Mouse (Mus musculus) neural tube, embryonic 12.5 days (tissue): ENCODE data around the gene Dgcr6. TPM values are rescaled to one million over a fixed set of nuclear protein-coding genes. Genes with fewer than 3 reads are reported as not detected.
"Not testable (repeated sequence)": the region's sequence is repeated elsewhere in the genome, so short reads cannot be mapped to it uniquely, and the experiment has no call there.

Experiments used
- ATAC-seq: fragments of 200-750 bp; cut with Nextera tagmentation; 2 replicates; pipeline ENCODE4 v1.8.0; 2017; ENCODE audit warnings: low read depth, mild to moderate bottlenecking, moderate TSS enrichment, moderate library complexity; ENCODE audit not compliant: low FRiP score
- H3K27ac ChIP-seq: fragments of 300-500 bp; sonication (generic); 2 replicates; pipeline ENCODE4 v1.5.1; 2016
- H3K27me3 ChIP-seq: fragments of 300-500 bp; sonication (generic); replicated peaks from 2 replicates; pipeline ENCODE4 v1.6.1; 2016; ENCODE audit warnings: mild to moderate bottlenecking
- H3K36me3 ChIP-seq: fragments of 300-500 bp; sonication (generic); 2 replicates; pipeline ENCODE4 v1.6.1; 2016; ENCODE audit warnings: mild to moderate bottlenecking
- H3K4me1 ChIP-seq: fragments of 300-500 bp; sonication (generic); 2 replicates; pipeline ENCODE4 v1.6.1; 2016
- H3K4me2 ChIP-seq: fragments of 300-500 bp; sonication (generic); replicated peaks from 2 replicates; pipeline ENCODE4 v1.6.1; 2016; ENCODE audit warnings: mild to moderate bottlenecking
- H3K4me3 ChIP-seq: fragments of 300-500 bp; sonication (generic); 2 replicates; pipeline ENCODE4 v1.5.1; 2016
- H3K9ac ChIP-seq: fragments of 300-500 bp; sonication (generic); 2 replicates; pipeline ENCODE4 v1.6.1; 2016; ENCODE audit warnings: mild to moderate bottlenecking
- H3K9me3 ChIP-seq: fragments of 300-500 bp; sonication (generic); 2 replicates; pipeline ENCODE4 v1.6.1; 2016; ENCODE audit warnings: mild to moderate bottlenecking
- WGBS: fragments of 180-500 bp; shearing (Covaris S2); methylation state at CpG from one replicate; pipeline ENCODE4 v1.1.7; 2016; 5-methylcytosine and 5-hydroxymethylcytosine counted together
- polyA plus RNA-seq: library from polyadenylated mRNA; unstranded; fragments of >200 nt; fragmentation: Nextera tagmentation; extraction: Ambion mirVana; gene quantifications from 2 replicates; pipeline ENCODE4 v1.2.1, GENCODE M21; 2016

The Dgcr6 gene
- 162 and 171 TPM in 2 replicates for polyA plus RNA-seq

- no peaks in the 10 kb centered on the region for H3K36me3 ChIP-seq
- H3K4me2 ChIP-seq: peak within 1 kb of the TSS; percentile 36
- H3K4me1 ChIP-seq: no peaks in the 10 kb centered on the region
- peak; percentile 77 for ATAC-seq
- H3K9ac ChIP-seq: 0 out of 2 replicates have a peak within 1 kb of the TSS, but pooled peaks have one; percentile 1
- H3K9me3 ChIP-seq: no peaks in the 10 kb centered on the region
- no peak within 1 kb of the TSS for H3K4me3 ChIP-seq
- no peaks in the 10 kb centered on the region for H3K27me3 ChIP-seq
- 15% methylated on average over 11 of the region's 11 CpGs for WGBS
- no peak within 1 kb of the TSS for H3K27ac ChIP-seq
Measured at GRCm38 (mm10) chr16:18052731-18053202, at the start of gene Dgcr6. Gene Dgcr6, plus strand, starts transcription at chr16:18052860.

- Histone ChIP-seq H3K27me3 (no peaks in the 10 kb centered on the region), H3K9ac (no peak overlapping the region), H3K4me3 (no peak overlapping the region), H3K4me1 (no peaks in the 10 kb centered on the region), H3K9me3 (no peaks in the 10 kb centered on the region), H3K27ac (no peak overlapping the region), H3K36me3 (no peaks in the 10 kb centered on the region), H3K4me2 (no peak overlapping the region)
- no peak for ATAC-seq
- 70% methylated on average over 5 of the region's 5 CpGs for WGBS
Measured at GRCm38 (mm10) chr16:18004589-18004988, 48.1 kb upstream of the Dgcr6 start.

GRCm38 (mm10) chr16:18007083-18007482 is 45.6 kb upstream of the Dgcr6 start:
- H3K36me3 ChIP-seq: no peaks in the 10 kb centered on the region
- no peaks in the 10 kb centered on the region for H3K27me3 ChIP-seq
- ATAC-seq: no peak
- no peaks in the 10 kb centered on the region for H3K9me3 ChIP-seq
- no peak overlapping the region for H3K4me2 ChIP-seq
- no peaks in the 10 kb centered on the region for H3K4me1 ChIP-seq
- H3K4me3 ChIP-seq: no peak overlapping the region
- no peak overlapping the region for H3K9ac ChIP-seq
- no peak overlapping the region for H3K27ac ChIP-seq
- 41% methylated on average over 4 of the region's 4 CpGs for WGBS

DNA sequence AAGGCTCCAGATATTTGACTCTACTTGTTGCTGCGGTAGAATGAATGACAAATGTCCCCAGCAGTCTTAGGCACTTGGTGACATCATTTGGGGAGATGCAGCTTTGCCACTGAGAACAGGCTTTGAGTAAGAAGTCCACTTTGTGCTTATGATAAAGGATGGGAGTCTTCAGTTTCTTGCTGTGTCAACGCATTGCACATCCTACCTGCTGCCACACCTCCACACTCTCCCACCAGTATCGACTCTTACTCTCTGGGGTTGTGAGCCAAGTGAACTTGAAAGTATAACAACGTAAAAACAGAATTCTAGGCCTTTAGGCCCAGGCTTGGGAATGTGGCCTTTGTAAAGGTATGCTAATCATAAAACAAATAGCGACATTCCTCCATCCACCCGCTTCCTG is 41.6 kb upstream of the Dgcr6 start:
- no peaks in the 10 kb centered on the region for H3K27me3 ChIP-seq
- ATAC-seq: no peak
- H3K4me3 ChIP-seq: no peak overlapping the region
- no peaks in the 10 kb centered on the region for H3K36me3 ChIP-seq
- 69% methylated on average over 6 of the region's 6 CpGs for WGBS
- no peak overlapping the region for H3K27ac ChIP-seq
- H3K4me2 ChIP-seq: no peak overlapping the region
- H3K4me1 ChIP-seq: no peaks in the 10 kb centered on the region
- H3K9ac ChIP-seq: no peak overlapping the region
- H3K9me3 ChIP-seq: no peaks in the 10 kb centered on the region

GRCm38 (mm10) chr16:18016482-18016881 is 36.2 kb upstream of the Dgcr6 start:
- not testable (repeated sequence) for H3K4me1 ChIP-seq, ATAC-seq, H3K4me3 ChIP-seq, H3K9me3 ChIP-seq, H3K36me3 ChIP-seq, H3K27ac ChIP-seq, H3K9ac ChIP-seq, H3K4me2 ChIP-seq, H3K27me3 ChIP-seq
- 59% methylated on average over 4 of the region's 4 CpGs for WGBS

GRCm38 (mm10) chr16:18022780-18023557 is 29.7 kb upstream of the Dgcr6 start:
- Histone ChIP-seq H3K27ac (no peak overlapping the region), H3K4me3 (no peak overlapping the region), H3K36me3 (no peaks in the 10 kb centered on the region), H3K9me3 (no peaks in the 10 kb centered on the region), H3K4me1 (no peaks in the 10 kb centered on the region), H3K4me2 (no peak overlapping the region), H3K9ac (no peak overlapping the region), H3K27me3 (no peaks in the 10 kb centered on the region)
- 79% methylated on average over 8 of the region's 8 CpGs for WGBS
- no peak for ATAC-seq

DNA sequence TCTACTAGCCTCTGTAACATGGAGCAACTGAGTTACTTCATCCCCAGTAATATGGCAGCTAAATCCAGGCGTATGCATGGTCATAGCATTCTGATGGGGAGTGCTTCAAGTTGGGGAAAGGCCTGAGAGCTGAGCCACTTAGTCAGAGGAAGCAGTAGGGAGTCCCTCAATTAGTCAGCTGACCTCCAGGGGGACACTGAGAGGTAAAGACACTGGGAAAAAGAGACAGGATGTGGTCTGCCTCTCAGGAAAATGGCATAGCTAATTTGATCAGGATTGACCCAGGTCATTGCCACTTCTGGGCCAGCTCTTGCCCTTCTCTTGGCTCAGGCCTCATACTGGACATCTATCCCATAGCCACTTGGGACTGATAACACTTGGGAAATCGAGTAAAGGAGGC is 25.3 kb upstream of the Dgcr6 start:
- H3K4me3 ChIP-seq: no peak overlapping the region
- no peak overlapping the region for H3K4me2 ChIP-seq
- H3K27ac ChIP-seq: no peak overlapping the region
- no peak overlapping the region for H3K9ac ChIP-seq
- H3K36me3 ChIP-seq: no peaks in the 10 kb centered on the region
- H3K4me1 ChIP-seq: no peaks in the 10 kb centered on the region
- no peak for ATAC-seq
- no peaks in the 10 kb centered on the region for H3K27me3 ChIP-seq
- WGBS: 68% methylated on average over 2 of the region's 2 CpGs
- no peaks in the 10 kb centered on the region for H3K9me3 ChIP-seq

DNA sequence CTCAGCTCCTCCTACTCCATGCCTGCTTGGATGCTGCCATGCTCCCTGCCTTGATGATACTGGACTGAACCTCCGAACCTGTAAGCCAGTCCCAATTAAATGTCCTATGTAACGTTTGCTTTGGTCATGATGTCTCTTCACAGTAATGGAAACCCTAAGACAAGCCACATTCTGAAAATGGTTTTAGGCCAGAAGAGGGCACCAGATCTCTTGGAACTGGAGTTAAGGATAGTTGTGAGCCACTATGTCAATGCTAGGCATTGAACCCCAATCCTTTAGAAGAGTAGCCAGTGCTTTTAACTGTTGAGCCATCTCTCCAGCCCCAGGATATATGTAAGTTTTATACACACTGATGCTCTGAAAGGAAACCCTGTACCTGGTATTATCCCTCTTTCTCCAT is 20.9 kb upstream of the Dgcr6 start:
- ATAC-seq: no peak

GRCm38 (mm10) chr16:18033289-18033688 is 19.4 kb upstream of the Dgcr6 start:
- no peaks in the 10 kb centered on the region for H3K27me3 ChIP-seq
- H3K9ac ChIP-seq: no peak overlapping the region
- H3K4me1 ChIP-seq: no peaks in the 10 kb centered on the region
- whole genome bisulfite sequencing: 87% methylated on average over 4 of the region's 4 CpGs
- H3K27ac ChIP-seq: no peak overlapping the region
- no peak overlapping the region for H3K4me2 ChIP-seq
- no peaks in the 10 kb centered on the region for H3K9me3 ChIP-seq
- no peak overlapping the region for H3K4me3 ChIP-seq
- H3K36me3 ChIP-seq: no peaks in the 10 kb centered on the region
- no peak for ATAC-seq

More for the DNA sequence above, 20.9 kb upstream of the Dgcr6 start:
- Histone ChIP-seq H3K4me3 (no peak overlapping the region), H3K4me2 (no peak overlapping the region), H3K9ac (no peak overlapping the region), H3K27me3 (no peaks in the 10 kb centered on the region), H3K27ac (no peak overlapping the region), H3K4me1 (no peaks in the 10 kb centered on the region), H3K36me3 (no peaks in the 10 kb centered on the region), H3K9me3 (no peaks in the 10 kb centered on the region)
- WGBS: 58% methylated on average over 2 of the region's 2 CpGs

DNA sequence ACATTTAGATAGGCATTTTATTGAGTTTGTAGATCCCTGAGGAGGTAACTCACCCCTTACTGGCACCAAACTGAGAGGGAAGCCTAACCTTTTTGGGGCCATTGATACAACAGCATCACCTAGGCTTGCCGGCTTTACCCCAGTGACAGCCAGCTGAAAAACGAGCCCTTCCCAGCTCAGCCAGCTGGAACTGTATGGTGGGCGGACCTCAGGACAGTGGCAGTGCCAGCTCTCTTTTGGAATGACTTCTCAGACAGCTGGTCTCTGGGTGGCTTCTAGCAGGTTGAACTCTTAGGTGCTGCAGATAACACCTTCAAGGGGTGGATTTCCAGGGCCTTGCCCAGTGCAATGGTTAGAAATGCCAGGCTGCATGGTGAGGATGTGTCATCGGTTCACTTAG is 18.4 kb upstream of the Dgcr6 start:
- no peak for ATAC-seq

GRCm38 (mm10) chr16:18036425-18036955 is 16.2 kb upstream of the Dgcr6 start:
- Histone ChIP-seq H3K27me3 (no peaks in the 10 kb centered on the region; the same call in 1 of the 2 replicates), H3K4me2 (no peak overlapping the region), H3K4me3 (no peak overlapping the region), H3K9ac (no peak overlapping the region), H3K27ac (no peak overlapping the region), H3K4me1 (no peaks in the 10 kb centered on the region), H3K36me3 (no peaks in the 10 kb centered on the region), H3K9me3 (no peaks in the 10 kb centered on the region)
- WGBS: 16% methylated on average over 16 of the region's 16 CpGs
- no peak for ATAC-seq

More for the DNA sequence above, 18.4 kb upstream of the Dgcr6 start:
- Histone ChIP-seq H3K9ac (no peak overlapping the region), H3K4me1 (no peaks in the 10 kb centered on the region), H3K36me3 (no peaks in the 10 kb centered on the region), H3K9me3 (no peaks in the 10 kb centered on the region), H3K4me3 (no peak overlapping the region), H3K4me2 (no peak overlapping the region), H3K27ac (no peak overlapping the region), H3K27me3 (no peaks in the 10 kb centered on the region; the same call in 1 of the 2 replicates)
- WGBS: 71% methylated on average over 4 of the region's 4 CpGs

GRCm38 (mm10) chr16:18037025-18037424 is 15.6 kb upstream of the Dgcr6 start:
- no peaks in the 10 kb centered on the region; the same call in 1 of the 2 replicates for H3K27me3 ChIP-seq
- no peaks in the 10 kb centered on the region for H3K4me1 ChIP-seq
- ATAC-seq: no peak
- no peaks in the 10 kb centered on the region for H3K9me3 ChIP-seq
- no peak overlapping the region for H3K9ac ChIP-seq
- H3K4me3 ChIP-seq: no peak overlapping the region
- WGBS: 58% methylated on average over 9 of the region's 9 CpGs
- no peak overlapping the region for H3K4me2 ChIP-seq
- H3K36me3 ChIP-seq: no peaks in the 10 kb centered on the region
- H3K27ac ChIP-seq: no peak overlapping the region
